Mouse (Mus musculus): ENCODE results near the gene Itfg1. TPM values are rescaled to one million over a fixed set of nuclear protein-coding genes. Genes with fewer than 3 reads are reported as not detected.

Gene Itfg1
- polyA plus RNA-seq, 1 experiment from 2014 or later, result 75.0 TPM

- Histone ChIP-seq H3K4me3 (ENCODE audit: low read length) (peak overlapping the region; percentile 74), H3K9me3 (ENCODE audit: control insufficient read depth, low read length) (no peaks in the 10 kb centered on the region), H3K9ac (ENCODE audit: low read length) (peak overlapping the region; percentile 81), H3K4me2 (ENCODE audit: low read depth, low read length) (peak overlapping the region; percentile 100), H3K27ac (ENCODE audit: low read length) (0 out of 2 replicates have a peak overlapping the region, but pooled peaks have one; percentile 46), H3K4me1 (replicated peaks; ENCODE audit: control insufficient read depth, insufficient read depth, low read length) (peaks cover 5% of the 10 kb centered on the region), H3K27me3 (ENCODE audit: control insufficient read depth, insufficient read depth, low read depth, low read length) (peaks cover 14% of the 10 kb centered on the region), H3K36me3 (ENCODE audit: control insufficient read depth, insufficient read depth, low read length) (no peaks in the 10 kb centered on the region)
- ATAC-seq (ENCODE audit: low read depth), result peak; percentile 97
- under 1% methylated on average over 45 of the region's 84 CpGs for WGBS
Observed at GRCm38 (mm10) chr8:85700101-85700750, 140.5 kb downstream of the Itfg1 start.

GRCm38 (mm10) chr8:85699051-85699450 is 141.7 kb downstream of the Itfg1 start:
- H3K4me1 ChIP-seq (replicated peaks; ENCODE audit: control insufficient read depth, insufficient read depth, low read length), result peaks cover 5% of the 10 kb centered on the region
- H3K27me3 ChIP-seq (ENCODE audit: control insufficient read depth, insufficient read depth, low read depth, low read length), result peaks cover 14% of the 10 kb centered on the region
- ATAC-seq (ENCODE audit: low read depth), result peak; percentile 44
- WGBS, result under 1% methylated on average over 6 of the region's 6 CpGs
- no peak overlapping the region for H3K4me3 ChIP-seq (ENCODE audit: low read length)
- H3K4me2 ChIP-seq (ENCODE audit: low read depth, low read length), result no peak overlapping the region; the same call in 1 of the 2 replicates
- no peaks in the 10 kb centered on the region for H3K9me3 ChIP-seq (ENCODE audit: control insufficient read depth, low read length)
- no peak overlapping the region for H3K27ac ChIP-seq (ENCODE audit: low read length)
- H3K9ac ChIP-seq (ENCODE audit: low read length), result no peak overlapping the region
- H3K36me3 ChIP-seq (ENCODE audit: control insufficient read depth, insufficient read depth, low read length), result no peaks in the 10 kb centered on the region

Small RNA genes lying within 50 kb of the gene (microRNA-seq; reads per million reads assigned to microRNA genes)
- gene Mir8109, result not detected

Other genes with a start within 250 kb of the Itfg1 start
- 4.5 and 4.8 TPM in 2 replicates for gene Neto2, start 140.0 kb downstream of the Itfg1 start, polyA plus RNA-seq (2015; fragmentation: Nextera tagmentation; extraction: Ambion mirVana)
- gene Phkb, start within 50 bp of the Itfg1 start, polyA plus RNA-seq (2015; fragmentation: Nextera tagmentation; extraction: Ambion mirVana), result 41.9 and 47.8 TPM in 2 replicates

All from lung, embryonic 16.5 days (tissue).